Mouse (Mus musculus): Measurements from ENCODE around the gene Rxra. TPM values are rescaled to one million over a fixed set of nuclear protein-coding genes. Genes with fewer than 3 reads are reported as not detected.

Gene Rxra
- polyA plus RNA-seq, 1 experiment, result 14.1 TPM

DNA sequence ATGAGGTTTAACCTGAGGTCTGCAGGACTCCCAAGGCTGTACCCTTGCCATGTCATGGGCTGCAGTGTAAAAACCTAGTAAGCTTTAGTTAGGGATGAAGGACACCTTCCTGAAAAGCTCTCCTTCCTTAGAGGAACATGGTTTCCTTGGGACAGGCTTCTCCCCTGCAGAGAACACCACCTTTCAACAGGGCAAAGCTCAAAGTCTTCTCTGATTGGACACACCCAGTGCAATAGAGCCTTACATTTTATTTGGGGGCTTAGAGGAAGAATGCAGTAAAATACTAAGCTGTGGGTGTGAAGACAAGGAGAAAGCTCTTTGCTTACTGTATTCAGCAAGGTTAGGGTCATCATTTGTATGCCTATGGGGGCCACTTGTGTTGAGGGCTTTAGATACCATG, 19.7 kb upstream of the Rxra start:
- Histone ChIP-seq H3K79me3 (ENCODE audit: low read depth) (no peaks in the 10 kb centered on the region), H3K4me3 (ENCODE audit: insufficient read depth, poor library complexity, severe bottlenecking) (no peak overlapping the region), H3ac (ENCODE audit: control insufficient read depth, insufficient read length, low read depth) (no peak overlapping the region), H3K36me3 (ENCODE audit: control insufficient read depth, insufficient read depth) (no peaks in the 10 kb centered on the region), H3K27me3 (ENCODE audit: control insufficient read depth, insufficient read depth, insufficient read length) (peaks cover 31% of the 10 kb centered on the region), H3K79me2 (ENCODE audit: control insufficient read depth, insufficient read depth) (no peaks in the 10 kb centered on the region)
- no peak for TF ChIP-seq CTCF (IDR thresholded peaks at IDR 0.05; ENCODE audit: control insufficient read depth, insufficient read depth, insufficient read length)
- no peak for TF ChIP-seq USF1 (IDR thresholded peaks at IDR 0.05; ENCODE audit: low read depth)
- no peak for TF ChIP-seq CEBPB (IDR thresholded peaks at IDR 0.05; ENCODE audit: low read depth)
- TF ChIP-seq MAX (IDR thresholded peaks at IDR 0.05), result no peak
- TF ChIP-seq MYOG (IDR thresholded peaks at IDR 0.05; ENCODE audit: control insufficient read depth, extremely low read depth, insufficient read length), result no peak
- TF ChIP-seq MYOD1 (IDR thresholded peaks at IDR 0.05; ENCODE audit: control insufficient read depth, insufficient read length, low read depth), result no peak

DNA sequence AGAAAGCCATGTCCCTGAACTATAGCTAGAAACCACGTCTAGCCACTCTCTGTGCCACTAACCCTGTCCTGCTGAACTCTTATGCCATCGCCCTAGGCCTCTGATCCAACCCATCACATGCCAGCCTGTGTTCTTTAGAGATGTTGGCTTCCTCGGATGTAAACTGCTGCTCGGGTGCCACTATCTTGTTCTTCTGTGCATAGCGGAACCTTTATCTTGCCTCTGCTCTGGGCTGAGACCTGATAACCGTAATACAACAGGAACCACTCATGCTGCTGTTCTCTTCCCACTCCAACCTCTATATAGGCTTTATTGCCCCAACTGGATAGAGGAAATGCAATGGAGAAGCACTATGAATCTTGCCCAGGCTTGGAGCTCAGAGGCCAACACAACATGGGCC, 11.0 kb upstream of the Rxra start:
- H3K79me2 ChIP-seq (ENCODE audit: control insufficient read depth, insufficient read depth), result no peaks in the 10 kb centered on the region
- no peak overlapping the region for H3K4me3 ChIP-seq (ENCODE audit: insufficient read depth, poor library complexity, severe bottlenecking)
- TF ChIP-seq USF1 (IDR thresholded peaks at IDR 0.05; ENCODE audit: low read depth) (no peak), MAX (IDR thresholded peaks at IDR 0.05) (no peak), MYOG (IDR thresholded peaks at IDR 0.05; ENCODE audit: control insufficient read depth, extremely low read depth, insufficient read length) (no peak), FOSL1 (IDR thresholded peaks at IDR 0.05; ENCODE audit: insufficient read depth, low read length, poor library complexity, severe bottlenecking) (no peak), CTCF (IDR thresholded peaks at IDR 0.05; ENCODE audit: control insufficient read depth, insufficient read depth, insufficient read length) (no peak), CEBPB (IDR thresholded peaks at IDR 0.05; ENCODE audit: low read depth) (no peak), MYOD1 (IDR thresholded peaks at IDR 0.05; ENCODE audit: control insufficient read depth, insufficient read length, low read depth) (no peak)
- no peaks in the 10 kb centered on the region for H3K36me3 ChIP-seq (ENCODE audit: control insufficient read depth, insufficient read depth)
- no peak overlapping the region for H3ac ChIP-seq (ENCODE audit: control insufficient read depth, insufficient read length, low read depth)
- peaks cover 24% of the 10 kb centered on the region for H3K27me3 ChIP-seq (ENCODE audit: control insufficient read depth, insufficient read depth, insufficient read length)
- H3K79me3 ChIP-seq (ENCODE audit: low read depth), result no peaks in the 10 kb centered on the region

GRCm38 (mm10) chr2:27666719-27667118, 9.5 kb upstream of the Rxra start:
- no peak for TF ChIP-seq CTCF (IDR thresholded peaks at IDR 0.05; ENCODE audit: control insufficient read depth, insufficient read depth, insufficient read length)
- TF ChIP-seq FOSL1 (IDR thresholded peaks at IDR 0.05; ENCODE audit: insufficient read depth, low read length, poor library complexity, severe bottlenecking), result no peak
- no peak for TF ChIP-seq USF1 (IDR thresholded peaks at IDR 0.05; ENCODE audit: low read depth)
- no peak for TF ChIP-seq MAX (IDR thresholded peaks at IDR 0.05)
- no peak for TF ChIP-seq CEBPB (IDR thresholded peaks at IDR 0.05; ENCODE audit: low read depth)
- no peak for TF ChIP-seq MYOD1 (IDR thresholded peaks at IDR 0.05; ENCODE audit: control insufficient read depth, insufficient read length, low read depth)
- TF ChIP-seq MYOG (IDR thresholded peaks at IDR 0.05; ENCODE audit: control insufficient read depth, extremely low read depth, insufficient read length), result no peak
- Histone ChIP-seq H3K4me3 (ENCODE audit: insufficient read depth, poor library complexity, severe bottlenecking) (no peak overlapping the region), H3K79me3 (ENCODE audit: low read depth) (no peaks in the 10 kb centered on the region), H3ac (ENCODE audit: control insufficient read depth, insufficient read length, low read depth) (no peak overlapping the region), H3K36me3 (ENCODE audit: control insufficient read depth, insufficient read depth) (no peaks in the 10 kb centered on the region), H3K27me3 (ENCODE audit: control insufficient read depth, insufficient read depth, insufficient read length) (peaks cover 20% of the 10 kb centered on the region), H3K79me2 (ENCODE audit: control insufficient read depth, insufficient read depth) (no peaks in the 10 kb centered on the region)

DNA sequence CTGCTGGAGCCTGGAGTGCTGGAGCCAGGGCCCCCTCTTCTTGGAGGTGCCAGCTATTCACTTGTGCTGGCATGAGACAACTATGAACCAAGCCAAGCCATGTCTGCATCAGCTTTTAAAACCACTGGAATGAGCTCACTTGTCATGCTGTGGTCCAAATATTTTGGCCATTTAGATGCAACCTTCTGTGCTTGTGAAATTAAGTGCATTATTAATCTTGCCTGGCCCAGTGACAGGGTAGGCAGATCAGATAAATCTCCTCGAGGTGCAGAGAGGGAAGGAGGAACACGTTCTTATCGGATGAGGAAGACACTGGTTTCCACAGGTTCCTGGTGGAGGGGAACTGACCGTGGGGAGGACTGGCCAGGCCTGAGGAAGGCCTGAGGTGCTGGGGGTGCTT, 8.6 kb upstream of the Rxra start:
- Histone ChIP-seq H3K79me2 (ENCODE audit: control insufficient read depth, insufficient read depth) (no peaks in the 10 kb centered on the region), H3K36me3 (ENCODE audit: control insufficient read depth, insufficient read depth) (no peaks in the 10 kb centered on the region), H3K27me3 (ENCODE audit: control insufficient read depth, insufficient read depth, insufficient read length) (peaks cover 20% of the 10 kb centered on the region), H3ac (ENCODE audit: control insufficient read depth, insufficient read length, low read depth) (no peak overlapping the region), H3K79me3 (ENCODE audit: low read depth) (no peaks in the 10 kb centered on the region), H3K4me3 (ENCODE audit: insufficient read depth, poor library complexity, severe bottlenecking) (no peak overlapping the region)
- TF ChIP-seq USF1 (IDR thresholded peaks at IDR 0.05; ENCODE audit: low read depth), result no peak
- no peak for TF ChIP-seq MYOG (IDR thresholded peaks at IDR 0.05; ENCODE audit: control insufficient read depth, extremely low read depth, insufficient read length)
- TF ChIP-seq CTCF (IDR thresholded peaks at IDR 0.05; ENCODE audit: control insufficient read depth, insufficient read depth, insufficient read length), result no peak
- no peak for TF ChIP-seq FOSL1 (IDR thresholded peaks at IDR 0.05; ENCODE audit: insufficient read depth, low read length, poor library complexity, severe bottlenecking)
- TF ChIP-seq MAX (IDR thresholded peaks at IDR 0.05), result no peak
- TF ChIP-seq MYOD1 (IDR thresholded peaks at IDR 0.05; ENCODE audit: control insufficient read depth, insufficient read length, low read depth), result no peak

- H3K4me3 ChIP-seq (ENCODE audit: insufficient read depth, poor library complexity, severe bottlenecking), result no peak overlapping the region
- no peaks in the 10 kb centered on the region for H3K79me3 ChIP-seq (ENCODE audit: low read depth)
- H3ac ChIP-seq (ENCODE audit: control insufficient read depth, insufficient read length, low read depth), result no peak overlapping the region
- no peaks in the 10 kb centered on the region for H3K79me2 ChIP-seq (ENCODE audit: control insufficient read depth, insufficient read depth)
- no peaks in the 10 kb centered on the region for H3K36me3 ChIP-seq (ENCODE audit: control insufficient read depth, insufficient read depth)
- peaks cover 18% of the 10 kb centered on the region for H3K27me3 ChIP-seq (ENCODE audit: control insufficient read depth, insufficient read depth, insufficient read length)
- TF ChIP-seq MYOG (IDR thresholded peaks at IDR 0.05; ENCODE audit: control insufficient read depth, extremely low read depth, insufficient read length) (no peak), USF1 (IDR thresholded peaks at IDR 0.05; ENCODE audit: low read depth) (no peak), MAX (IDR thresholded peaks at IDR 0.05) (no peak), FOSL1 (IDR thresholded peaks at IDR 0.05; ENCODE audit: insufficient read depth, low read length, poor library complexity, severe bottlenecking) (no peak), MYOD1 (IDR thresholded peaks at IDR 0.05; ENCODE audit: control insufficient read depth, insufficient read length, low read depth) (no peak), CTCF (IDR thresholded peaks at IDR 0.05; ENCODE audit: control insufficient read depth, insufficient read depth, insufficient read length) (no peak), CEBPB (IDR thresholded peaks at IDR 0.05; ENCODE audit: low read depth) (no peak)
Observed at GRCm38 (mm10) chr2:27670746-27671145, 5.5 kb upstream of the Rxra start.

- Histone ChIP-seq H3K79me2 (ENCODE audit: control insufficient read depth, insufficient read depth) (no peaks in the 10 kb centered on the region), H3K27me3 (ENCODE audit: control insufficient read depth, insufficient read depth, insufficient read length) (peaks cover 10% of the 10 kb centered on the region), H3K4me3 (ENCODE audit: insufficient read depth, poor library complexity, severe bottlenecking) (no peak overlapping the region), H3K36me3 (ENCODE audit: control insufficient read depth, insufficient read depth) (no peaks in the 10 kb centered on the region), H3K79me3 (ENCODE audit: low read depth) (no peaks in the 10 kb centered on the region), H3ac (ENCODE audit: control insufficient read depth, insufficient read length, low read depth) (no peak overlapping the region)
- TF ChIP-seq FOSL1 (IDR thresholded peaks at IDR 0.05; ENCODE audit: insufficient read depth, low read length, poor library complexity, severe bottlenecking) (no peak), MAX (IDR thresholded peaks at IDR 0.05) (no peak), CTCF (IDR thresholded peaks at IDR 0.05; ENCODE audit: control insufficient read depth, insufficient read depth, insufficient read length) (no peak), USF1 (IDR thresholded peaks at IDR 0.05; ENCODE audit: low read depth) (no peak), CEBPB (IDR thresholded peaks at IDR 0.05; ENCODE audit: low read depth) (no peak)
Observed at GRCm38 (mm10) chr2:27671633-27672091, 4.6 kb upstream of the Rxra start.

Data from C2C12 (cell line).